Mouse (Mus musculus) monocyte, adult 5-6 weeks (primary cell): ENCODE measurements at regions not wholly inside any gene's neighbourhood (a gene's known extent, or its start where the extent isn't known, plus 50 kb on each side); places are given as distances from the start of the nearest gene placed in this dataset.

Experiments
- ATAC-seq: fragments of 153-309, 156-312 bp; replicated peaks from 2 replicates; pipeline ENCODE4 v1.8.0; 2017; ENCODE audit warnings: mild to moderate bottlenecking; ENCODE audit not compliant: low TSS enrichment, insufficient number of reproducible peaks, severe bottlenecking, poor library complexity, low FRiP score

DNA sequence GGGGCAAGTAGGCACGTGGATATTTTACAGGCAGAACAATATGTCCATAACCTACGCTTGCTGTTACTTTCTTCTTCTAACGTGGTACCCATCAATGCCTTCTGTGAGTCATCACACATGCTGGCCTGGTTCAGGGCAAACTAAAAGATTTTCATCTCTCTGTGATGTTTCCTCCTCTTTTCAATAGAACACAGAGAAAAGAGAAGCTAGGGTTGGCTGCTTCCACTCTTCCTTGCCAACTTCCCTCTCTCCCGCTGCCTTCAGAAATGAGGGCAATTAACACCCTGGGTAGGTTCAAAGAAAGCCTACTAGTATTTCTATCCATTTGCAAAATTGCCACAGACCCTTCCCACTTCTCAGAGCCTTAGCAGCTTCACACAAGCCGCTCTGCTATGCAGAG is 575.5 kb upstream of the Tle4 start:
- ATAC-seq: no peak

DNA sequence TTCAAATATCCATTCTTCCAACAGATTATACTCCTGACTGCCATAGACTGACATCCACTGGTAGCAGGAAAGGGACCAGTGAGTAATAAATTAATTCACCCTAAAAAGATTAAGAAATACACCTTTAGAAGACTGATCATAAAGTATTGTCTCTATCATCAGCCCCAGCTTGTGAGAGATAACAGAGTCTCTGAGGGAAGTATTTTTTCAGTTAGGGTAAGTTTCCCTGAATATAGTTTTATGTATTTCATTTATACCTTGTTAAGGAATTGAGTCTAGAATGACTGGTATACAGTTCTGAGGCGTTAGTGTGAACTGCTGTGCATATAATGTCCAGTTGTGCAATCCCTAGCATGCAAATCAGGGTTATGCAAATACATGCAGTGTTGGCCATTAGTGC is 569.3 kb upstream of the Tle4 start:
- no peak for ATAC-seq

DNA sequence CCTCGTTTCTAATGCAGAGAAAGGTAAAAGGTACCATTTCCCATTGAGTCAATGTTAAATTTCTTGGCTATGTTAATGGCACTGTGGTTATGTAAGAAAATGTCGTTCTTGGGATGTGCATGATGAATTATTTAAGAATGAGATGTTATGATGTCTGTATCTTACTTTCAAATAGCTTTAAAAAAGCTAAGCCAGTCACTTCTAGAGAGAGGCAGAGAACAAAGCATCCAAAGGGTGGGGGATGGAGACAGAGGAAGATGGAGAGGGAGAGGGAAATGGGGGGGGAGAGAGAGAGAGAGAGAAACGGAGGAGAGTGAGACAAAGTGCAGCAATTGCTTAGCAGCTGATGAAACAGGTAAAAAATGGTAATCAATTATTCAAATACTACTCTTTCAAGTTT is 562.8 kb upstream of the Tle4 start:
- no peak for ATAC-seq

DNA sequence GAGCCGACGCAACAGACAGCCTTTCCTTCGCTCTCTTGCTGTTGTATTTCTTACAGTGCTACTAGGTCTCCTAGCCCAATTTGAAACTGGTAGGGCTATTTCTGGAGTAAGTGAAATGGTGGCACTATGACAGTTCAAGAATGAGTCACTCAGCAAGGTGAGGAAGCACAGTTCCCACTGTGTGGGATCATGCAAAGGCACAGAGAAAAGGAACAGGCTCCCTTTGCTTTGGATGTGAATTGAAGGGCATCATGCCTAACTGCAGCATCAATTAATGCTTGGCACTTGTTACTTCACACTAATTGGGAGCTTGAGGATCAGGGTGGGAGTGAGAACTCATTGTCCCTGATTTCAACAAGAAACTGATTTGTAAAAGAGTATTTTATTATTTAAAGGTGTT is 560.8 kb upstream of the Tle4 start:
- ATAC-seq: no peak

DNA sequence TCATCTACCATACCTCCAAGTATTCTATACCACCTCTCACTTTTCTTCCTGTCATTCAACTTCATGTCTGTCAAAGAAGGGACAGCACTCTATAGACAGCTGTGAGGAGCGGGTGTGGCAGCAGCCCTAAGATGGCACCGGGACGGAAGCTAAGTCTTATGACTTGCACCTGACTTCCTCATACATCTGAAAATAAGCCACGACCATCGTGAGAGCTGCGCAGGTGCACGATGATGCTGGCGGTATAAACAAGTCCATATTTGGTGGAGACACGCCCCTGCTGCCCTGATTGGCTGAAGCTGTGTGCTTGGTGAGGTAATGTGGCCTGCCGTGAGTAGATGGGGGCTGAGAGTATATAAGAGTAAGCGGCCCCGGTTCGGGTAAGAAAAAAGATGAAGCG is 560.3 kb upstream of the Tle4 start:
- ATAC-seq: no peak

DNA sequence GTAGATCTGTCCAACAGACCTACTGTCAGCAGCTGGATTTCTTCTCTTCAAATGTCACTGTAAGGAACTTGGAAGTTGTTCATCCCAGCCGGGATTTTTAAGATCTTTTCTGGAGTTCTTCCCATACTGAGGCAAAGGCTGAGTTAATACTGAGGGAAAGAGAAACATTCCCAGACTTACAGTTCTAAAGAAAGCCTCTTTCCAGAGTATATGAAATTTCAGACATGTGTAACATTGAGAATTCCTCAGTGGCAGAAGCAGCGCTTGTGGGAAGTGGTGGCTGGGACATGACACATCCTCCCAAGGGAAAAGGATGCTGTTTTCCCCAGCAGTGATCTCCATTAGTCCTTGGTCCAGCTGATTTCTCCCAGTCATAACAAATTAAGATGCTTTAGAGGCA is 556.8 kb upstream of the Tle4 start:
- no peak for ATAC-seq

DNA sequence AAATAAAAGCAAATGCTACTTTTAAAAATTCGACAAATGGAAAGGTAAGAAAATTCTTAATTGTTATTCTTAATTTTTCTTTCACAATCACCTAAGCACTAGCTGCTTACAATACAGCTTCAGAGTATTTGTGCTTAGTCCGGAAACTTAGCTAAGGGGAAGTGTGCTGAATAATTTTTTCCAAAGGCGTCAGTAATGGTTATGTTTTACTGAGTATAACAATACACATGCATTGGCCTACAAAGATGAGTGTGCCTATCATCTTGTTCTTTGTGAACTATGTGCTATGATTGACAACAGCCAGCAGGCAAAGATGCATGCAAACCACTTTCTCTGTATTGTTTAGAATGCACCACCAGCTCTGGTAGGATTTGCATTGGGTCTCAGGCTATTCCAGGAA is 548.5 kb upstream of the Tle4 start:
- no peak for ATAC-seq

DNA sequence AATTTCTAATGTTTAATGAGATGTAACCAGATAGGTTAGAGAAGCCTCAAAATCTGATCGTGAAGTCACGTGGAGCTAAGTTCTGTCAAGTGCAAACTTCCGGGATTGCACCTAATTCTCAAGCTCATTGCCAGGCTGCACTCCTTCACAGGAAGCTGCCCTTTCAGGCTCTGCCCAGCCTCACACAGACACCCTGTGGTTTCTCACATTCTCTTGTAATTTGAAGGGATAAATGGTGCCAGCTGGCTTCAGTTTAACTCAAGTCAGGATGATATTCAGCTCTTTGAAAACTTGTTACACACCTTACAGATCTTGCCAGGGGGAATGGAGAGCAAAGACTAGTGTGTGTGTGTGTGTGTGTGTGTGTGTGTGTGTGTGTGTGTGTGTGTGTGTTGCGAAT is 529.3 kb upstream of the Tle4 start:
- ATAC-seq: no peak

DNA sequence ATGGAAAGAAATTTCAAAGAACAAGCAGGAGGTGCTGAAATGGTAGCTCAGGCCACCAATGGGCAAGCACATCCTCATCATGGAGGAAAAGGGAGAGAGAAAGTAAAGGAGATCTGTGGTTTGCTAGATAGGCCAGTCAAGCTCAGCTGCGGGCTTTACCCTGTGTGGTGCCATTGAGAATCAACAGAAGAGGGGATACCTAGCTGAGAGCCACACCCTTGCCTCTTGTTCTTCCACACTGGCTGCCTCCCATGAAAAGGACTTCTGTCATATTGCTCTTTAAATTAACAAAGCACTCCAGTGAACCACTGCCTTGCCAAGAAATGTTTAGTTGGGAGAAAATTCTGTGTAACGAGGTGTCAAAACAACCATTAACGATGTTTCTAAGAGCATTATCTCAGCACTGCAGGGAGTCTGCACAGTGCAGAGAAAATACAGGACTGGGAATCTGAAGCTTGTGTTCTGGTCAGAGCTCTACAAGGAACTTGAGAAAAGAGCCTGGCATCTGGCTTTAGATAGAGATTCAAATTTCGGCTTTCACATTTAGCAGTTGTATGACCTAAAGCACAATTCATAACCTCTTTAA is 510.7 kb upstream of the Tle4 start:
- ATAC-seq: no peak

DNA sequence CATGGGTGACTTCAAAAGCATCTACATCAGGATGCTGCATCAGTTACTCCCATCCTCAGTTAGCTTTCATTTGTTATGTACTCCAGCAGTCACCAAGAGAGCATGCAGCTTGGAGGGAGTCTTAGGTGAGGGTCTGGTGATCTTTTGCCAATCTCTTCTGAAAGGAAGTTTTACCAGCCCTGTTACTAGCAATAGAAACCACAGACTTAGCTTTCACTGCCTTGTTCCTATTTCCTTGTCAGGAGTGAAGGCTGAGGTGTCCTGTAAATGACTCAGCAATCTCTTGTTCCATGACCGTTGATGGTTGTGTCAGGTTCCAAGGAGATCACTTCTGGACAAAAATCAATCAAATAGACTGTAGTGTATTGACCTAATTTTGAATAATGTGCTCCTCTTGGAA is 497.2 kb upstream of the Tle4 start:
- no peak for ATAC-seq

DNA sequence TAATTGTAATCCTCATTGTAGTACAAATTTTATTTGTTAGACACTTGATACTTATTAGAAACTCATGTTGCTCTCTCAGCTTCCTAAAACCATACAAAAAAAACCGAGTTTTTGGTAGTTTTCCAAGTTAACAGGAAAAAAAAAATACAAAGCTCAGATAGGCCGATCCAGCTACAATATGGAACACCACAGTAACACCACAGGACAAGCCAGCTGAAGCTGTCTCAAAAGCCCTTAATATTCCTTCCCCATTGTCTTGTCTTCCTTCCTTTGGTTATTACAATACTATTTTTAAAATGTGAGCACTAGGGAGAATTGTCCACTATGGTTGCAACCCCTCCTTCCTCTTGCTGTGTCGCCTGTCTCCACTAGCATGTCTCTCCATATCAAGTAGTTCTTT is 495.7 kb upstream of the Tle4 start:
- ATAC-seq: no peak

DNA sequence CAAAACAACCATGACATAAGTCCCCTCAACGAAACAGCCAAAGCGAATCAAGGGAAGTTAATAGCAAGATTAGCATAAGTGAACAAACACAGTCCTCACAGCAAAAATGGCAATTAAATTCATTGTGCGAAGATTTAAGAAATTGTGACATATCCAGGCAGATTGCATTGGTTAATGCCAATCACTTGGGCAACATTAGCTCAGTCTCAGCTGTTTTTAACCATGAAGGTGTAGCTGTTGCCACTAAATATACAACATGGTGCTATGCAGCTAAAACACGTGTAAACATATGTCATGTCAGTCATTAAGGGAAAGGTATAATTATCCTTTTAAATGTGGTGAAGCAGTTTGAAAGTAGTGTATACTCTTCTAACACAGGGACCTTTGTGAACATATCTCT is 482.8 kb upstream of the Tle4 start:
- ATAC-seq: no peak

DNA sequence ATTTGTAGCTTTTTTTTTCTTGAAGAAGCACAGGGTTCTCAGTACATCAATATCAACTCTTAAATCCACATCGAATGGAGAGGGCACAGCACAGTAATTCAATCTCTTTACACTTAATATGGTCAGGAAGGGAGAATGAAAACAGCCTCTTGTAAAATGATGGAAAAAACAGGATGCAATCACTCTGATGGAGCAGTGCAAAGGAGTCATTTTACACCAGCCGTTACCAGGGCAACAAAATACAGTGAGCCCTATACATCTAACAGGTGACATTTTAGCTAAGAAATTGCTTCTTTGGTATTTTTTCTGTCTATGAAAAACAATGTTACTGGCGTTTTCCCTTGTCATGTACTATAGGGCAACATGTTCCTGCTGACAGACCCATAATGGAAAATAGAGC is 459.9 kb upstream of the Tle4 start:
- ATAC-seq: no peak

DNA sequence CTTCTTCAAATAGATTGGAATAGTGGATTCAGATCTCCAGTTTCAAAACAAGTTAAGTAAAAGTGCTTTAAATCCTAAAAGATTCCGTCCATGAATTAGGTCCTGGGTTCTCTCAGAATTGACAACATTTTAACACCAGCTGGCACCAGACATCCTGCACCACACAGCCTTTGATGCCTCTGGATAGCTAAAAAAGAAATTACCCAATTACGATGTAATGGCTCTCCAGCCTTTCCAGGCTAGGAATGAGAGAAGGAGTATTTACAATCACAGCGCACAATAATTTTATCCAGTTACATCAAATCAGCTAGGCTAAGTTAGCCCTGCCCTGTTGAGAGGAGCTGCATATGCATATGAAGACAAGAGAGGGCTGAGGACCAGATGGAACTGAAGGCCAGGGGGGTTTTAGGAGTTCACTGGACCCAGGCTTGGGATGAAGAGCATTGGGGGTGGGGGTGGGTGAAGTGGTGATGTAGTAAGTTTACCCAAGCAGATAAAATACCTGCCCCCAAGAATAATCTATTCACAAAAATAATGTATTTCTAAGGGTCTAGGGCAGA is 455.8 kb upstream of the Tle4 start:
- ATAC-seq: no peak

DNA sequence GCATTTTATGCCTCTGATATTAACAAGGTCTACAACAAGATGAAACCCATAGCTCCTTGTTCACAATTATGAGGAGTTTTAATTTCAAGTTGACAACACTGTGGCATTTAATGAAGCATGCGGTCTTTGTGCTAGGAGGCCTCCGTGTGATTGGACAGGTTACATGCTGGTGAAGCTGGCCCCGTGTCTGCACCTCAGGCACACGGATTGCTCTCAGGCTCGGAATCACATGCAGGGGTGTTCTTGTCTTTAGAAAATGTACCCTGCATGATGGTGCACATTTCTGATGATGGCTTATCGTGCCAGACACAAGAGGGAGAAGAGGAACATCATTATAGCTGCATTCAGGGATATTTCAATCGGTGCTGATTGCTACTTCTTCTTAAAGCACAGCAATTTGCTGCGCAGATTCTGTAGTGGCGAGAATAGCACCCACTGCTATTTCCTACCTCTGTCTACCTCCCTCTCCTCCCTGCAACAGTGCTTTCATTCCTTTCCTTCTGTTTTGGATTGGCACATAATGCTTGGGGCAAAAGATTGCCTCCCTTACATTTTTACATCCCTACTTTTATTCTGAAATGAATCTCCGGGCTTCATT is 454.9 kb upstream of the Tle4 start:
- ATAC-seq: no peak

DNA sequence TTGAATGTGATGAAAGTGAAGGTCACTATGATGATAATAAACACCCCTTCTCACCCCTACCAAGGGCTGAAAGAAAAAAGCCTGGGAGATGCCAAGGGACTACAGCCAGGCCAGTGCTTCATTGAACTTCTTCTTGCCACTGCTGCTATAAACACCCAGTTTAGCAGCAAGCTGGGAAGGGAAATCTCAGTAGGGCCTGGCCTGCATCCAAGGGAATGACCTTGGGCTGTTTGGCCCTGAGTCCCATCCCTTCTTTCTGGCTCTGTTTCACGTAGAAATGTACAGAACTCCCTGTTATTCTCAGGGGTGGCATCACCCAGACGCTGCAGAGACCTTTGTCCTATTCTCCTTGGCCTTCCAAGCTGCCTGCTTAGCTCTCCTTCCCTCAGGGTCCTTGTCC is 450.0 kb upstream of the Tle4 start:
- no peak for ATAC-seq

DNA sequence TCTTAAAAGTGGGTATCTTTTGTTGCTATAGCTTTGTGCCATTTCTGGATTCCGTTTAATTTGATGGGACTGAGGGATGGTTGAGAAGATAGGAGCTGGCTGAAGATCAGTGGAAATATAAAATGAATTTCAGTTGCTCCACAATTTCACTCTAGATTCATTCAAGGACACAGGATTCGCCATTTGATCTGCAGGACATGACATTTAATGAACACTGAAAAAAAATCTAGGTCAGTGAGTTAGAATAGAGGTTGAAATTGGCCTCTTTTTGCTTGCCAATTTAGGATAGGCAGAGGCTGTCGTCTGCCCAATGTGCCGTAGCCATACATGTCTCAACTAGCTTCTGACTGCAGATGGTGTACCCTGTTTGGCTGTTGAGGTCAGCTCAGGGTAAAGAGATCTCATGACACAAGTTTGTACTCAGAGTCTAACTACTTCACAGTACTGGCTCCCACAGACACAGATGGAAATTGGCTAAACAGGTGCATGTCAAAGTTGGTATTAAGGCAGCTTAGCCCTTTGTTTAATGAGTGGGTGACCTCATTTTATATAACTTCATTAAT is 449.5 kb upstream of the Tle4 start:
- no peak for ATAC-seq

DNA sequence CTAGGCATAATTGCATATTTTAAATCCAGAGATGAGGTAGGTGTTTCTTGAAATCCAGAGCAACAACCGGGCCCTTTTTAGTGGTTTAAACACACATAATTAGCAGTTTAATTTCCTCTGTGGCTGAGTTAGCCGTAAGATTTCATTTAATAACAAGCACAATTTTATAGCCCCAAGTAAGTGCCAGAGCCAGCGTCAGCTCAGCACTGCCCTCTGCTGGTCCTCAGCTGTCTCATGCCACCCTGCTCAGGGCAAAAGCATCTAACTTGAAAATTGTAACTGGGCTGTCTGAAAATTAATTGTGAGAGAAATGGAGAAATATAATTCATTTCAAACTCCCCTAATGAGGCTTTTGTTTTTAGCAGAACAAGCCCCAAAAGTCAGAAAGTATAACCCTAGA is 437.7 kb upstream of the Tle4 start:
- no peak for ATAC-seq

DNA sequence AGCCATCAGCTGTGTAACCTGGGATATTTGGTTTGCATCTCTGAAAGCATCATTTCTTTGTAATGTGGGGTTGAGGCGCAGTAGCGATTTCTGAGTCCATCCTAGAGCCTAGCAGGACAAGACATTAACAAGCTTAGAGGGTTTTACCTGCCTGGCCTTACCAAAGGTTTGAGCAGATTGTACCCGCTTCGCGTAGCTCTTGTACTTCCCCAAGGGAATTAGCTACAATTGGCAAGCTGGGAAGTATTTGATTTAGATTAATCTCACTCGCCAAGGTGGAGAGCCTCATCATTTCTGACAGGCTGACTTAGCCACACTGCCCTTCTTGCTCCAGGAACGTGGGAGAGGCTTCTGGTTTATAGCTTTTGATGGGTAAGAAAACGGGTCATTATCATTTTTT is 436.1 kb upstream of the Tle4 start:
- no peak for ATAC-seq

DNA sequence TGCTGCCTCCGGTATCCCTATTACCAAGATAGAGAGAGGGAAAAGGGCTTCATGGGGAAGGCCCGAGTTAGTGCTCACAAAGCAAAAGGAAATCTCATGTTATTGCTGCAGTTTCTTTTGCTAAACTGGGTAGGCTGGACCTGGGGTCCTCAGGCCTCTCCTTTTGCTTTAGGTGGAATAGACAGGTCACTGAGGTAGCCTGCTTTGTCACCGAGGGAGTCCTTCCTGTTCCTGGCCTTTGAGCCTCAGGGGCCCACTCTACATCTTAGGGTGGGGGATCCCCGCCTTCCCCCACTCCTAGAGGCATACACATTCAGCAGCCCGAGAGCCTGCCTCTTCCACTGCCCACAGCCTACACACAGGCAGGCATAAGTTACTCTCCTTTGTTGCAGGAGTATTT is 435.5 kb upstream of the Tle4 start:
- no peak for ATAC-seq
